Mouse (Mus musculus) right cerebral cortex, postnatal 14 days (tissue): ENCODE results near the gene Reps1.
"Not testable (repeated sequence)": the region's sequence is repeated elsewhere in the genome, so short reads cannot be mapped to it uniquely, and the experiment has no call there.

Source experiments
- DNase-seq: peaks from one replicate; pipeline ENCODE4 v3.0.0; 2022

Gene Reps1

DNA sequence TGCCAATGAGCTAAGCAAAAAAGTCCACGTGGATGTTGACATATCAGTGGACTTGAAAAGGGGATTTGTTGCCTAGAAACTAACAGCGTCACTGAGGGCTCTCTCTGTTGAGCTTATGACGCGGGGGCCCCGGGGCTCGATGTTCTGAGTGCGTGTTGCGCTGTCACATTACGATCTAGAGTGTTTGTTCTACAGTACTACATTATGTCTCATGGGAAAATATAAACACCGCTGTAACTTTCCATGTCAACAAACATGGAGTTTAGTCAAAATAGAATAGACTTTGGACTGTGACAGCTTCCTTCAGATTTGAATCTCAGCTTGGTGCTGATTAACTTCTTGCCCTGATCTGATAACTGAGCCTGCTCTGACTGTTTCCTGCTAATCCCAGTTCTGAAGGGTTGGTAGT is 10.4 kb downstream of the Reps1 start:
- DNase-seq = no peak

DNA sequence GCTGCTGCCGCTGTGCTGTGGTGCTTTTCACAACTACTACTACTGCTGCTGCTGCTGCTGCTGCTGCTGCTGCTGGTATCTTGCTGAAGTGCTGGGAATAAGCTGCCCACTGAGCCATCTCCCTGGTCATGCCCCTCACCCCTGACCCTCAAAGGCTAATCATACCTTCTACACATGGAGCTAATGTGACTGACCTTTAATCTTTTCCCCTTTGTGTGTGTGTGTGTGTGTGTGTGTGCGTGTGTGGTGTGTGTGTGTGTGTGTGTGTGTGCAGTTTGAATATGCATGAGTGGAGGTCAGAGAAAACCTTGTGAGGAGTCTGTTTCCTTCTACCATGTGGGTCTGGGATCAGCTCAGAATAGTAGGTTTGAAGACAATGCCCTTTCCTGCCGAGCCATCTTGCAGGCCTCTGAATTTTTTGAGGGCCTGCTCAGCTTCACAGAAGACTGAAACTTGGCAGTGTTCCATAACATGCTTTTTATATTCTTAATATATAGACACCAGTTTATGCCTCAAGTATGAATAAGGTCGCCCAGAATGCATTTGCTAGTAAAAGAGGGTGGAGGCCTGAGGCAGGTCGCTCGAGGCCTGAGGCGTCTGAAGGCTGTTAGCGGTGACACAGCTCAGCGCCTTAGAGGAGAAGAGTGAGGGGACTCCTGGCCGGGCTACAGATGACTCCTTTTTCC is 12.2 kb downstream of the Reps1 start:
- DNase-seq = no peak

DNA sequence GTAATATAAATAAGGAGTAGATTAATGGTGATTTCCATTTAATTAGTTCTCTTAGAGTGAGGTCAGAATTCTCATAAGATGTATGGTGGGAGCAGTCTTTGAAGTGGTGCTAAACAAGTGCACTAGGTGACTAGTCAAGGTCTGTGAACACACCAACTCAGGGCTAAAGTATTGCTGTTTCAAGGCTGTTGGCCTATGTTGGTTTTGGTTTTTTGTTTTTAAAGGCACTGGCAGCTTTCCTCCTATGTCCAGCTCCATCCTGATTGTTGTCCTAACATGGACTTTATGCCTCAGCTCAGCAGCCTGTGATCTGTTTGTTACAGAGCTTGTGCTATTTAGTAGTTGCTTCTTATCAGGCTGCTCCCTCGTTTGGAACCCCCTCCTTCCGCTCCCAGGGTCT is 13.2 kb downstream of the Reps1 start:
- no peak for DNase-seq

DNA sequence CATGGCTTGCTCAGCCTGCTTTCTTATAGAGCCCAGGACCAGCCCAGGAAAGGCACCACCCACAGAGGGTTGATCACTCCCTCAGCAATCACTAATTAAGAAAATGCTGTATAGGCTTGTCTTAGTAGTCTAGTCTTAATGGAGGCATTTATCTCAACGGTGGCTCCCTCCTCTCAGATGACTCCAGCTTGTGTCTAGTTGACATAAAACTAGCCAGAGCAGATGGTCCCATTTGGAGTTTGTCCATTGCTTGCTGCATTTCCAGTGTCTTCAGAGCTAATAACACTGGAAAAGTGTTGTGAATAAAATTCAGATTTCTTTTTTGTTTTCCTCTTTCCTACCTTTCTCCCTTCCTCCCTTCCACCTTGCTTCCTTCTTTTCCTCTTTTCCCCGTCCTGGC is 13.9 kb downstream of the Reps1 start:
- DNase-seq = no peak

DNA sequence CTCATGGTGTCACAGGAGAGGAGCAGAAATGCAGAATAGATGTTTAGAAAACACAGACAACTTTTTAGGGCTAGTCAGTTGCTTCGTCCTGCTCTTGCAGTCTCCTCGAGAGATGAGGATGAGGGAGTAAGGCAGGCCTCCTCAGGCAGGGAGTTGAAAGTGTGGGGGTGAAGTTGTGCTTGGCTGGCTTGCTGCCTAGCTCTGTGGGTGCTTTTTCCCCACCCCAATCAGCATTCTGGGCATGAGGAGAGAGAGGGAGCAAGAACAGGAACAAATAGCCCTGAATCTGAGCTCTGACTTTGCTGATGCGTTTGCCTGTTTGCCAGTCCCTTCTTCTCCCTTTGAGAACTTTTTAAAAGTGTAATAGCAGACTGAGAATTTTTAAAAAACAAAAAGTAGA is 14.5 kb downstream of the Reps1 start:
- peak; percentile 28 for DNase-seq

DNA sequence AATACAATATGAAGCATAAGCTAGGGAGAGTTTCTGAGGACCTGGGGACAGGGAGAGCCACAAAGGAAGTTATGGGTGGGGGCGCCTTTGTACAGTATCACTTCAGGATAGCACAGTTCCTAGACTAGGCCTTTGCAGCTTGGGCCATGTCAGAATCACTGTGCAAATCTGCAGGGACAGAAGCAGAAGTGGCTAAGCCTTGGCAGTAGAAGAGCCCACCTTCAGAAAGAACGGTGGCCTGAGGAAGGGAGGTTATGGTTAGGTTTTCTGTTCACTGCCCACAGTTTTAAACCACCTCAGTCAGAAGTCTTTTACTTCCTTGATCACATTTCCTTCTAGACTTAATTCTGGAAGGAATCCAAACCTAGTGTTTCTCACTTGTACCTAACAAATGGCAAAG is 15.0 kb downstream of the Reps1 start:
- DNase-seq = no peak

DNA sequence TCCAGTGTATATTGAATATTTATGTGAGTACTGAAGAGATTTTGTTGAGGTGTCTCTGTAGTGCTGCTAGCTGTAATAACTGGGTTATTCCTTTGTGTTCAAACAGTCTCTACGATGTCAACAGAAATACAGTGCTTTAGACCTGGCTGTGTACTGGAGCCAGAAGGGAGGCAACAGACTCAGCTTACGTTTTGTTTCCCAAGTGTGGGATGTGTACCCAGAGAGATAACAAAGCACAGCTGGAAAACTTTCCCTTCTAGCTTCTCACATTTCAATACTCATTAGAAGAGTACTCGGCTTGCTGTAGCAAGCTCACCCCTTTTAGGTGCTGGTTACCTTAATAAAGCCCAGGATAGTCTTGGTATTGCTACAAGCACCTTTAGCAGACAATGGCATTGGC is 17.2 kb downstream of the Reps1 start:
- no peak for DNase-seq

DNA sequence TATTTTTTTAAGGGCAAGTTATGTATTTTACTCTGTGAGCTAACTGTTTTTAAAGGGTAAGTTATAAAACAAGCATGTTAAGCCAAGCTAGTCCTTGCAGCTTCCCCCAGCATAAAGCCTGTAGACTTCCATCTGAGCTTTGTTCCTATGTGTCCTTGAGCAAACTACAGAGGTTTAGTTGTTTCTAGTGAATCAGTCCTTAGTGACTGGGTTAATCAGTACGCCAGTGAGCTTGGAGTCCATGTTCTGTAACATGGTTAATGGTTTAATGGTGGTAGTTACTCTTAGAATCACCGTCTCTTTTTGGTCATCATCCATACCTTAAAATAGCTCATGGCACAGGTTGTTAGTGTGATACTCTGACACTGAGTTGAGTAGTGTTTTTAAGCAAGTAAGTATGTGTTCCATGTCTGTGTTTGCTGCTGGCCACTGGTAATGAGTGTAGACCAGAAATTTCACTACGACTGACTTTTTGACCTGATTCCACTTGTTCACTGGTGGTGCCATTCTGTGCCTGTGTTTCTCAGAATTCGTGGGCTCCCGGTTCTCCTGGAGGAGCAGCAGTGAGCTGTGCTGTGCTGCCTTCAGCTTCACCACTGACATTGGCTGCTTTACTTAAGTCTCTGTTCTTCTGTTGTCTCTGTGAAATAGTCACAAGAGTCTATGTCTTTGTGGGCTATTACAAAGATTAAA is 18.9 kb downstream of the Reps1 start:
- DNase-seq = no peak

DNA sequence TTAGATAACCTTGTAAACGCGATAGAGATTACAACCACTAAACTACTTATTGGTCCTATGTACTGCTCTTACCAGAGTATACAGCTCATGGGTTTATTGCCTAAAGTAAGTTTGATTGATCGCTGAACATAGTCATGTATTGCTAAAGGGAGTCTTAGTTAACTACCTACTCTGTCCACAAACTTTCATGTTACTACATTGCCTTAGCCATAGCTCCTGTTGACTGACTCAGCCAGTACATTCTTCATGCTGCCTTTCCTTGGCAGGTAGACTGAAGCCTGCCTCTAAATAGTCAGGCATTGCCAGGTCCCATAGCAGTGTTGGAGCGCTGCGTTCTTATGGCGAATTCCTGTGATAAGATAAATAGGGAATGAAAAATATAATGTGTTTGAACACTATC is 20.2 kb downstream of the Reps1 start:
- no peak for DNase-seq

DNA sequence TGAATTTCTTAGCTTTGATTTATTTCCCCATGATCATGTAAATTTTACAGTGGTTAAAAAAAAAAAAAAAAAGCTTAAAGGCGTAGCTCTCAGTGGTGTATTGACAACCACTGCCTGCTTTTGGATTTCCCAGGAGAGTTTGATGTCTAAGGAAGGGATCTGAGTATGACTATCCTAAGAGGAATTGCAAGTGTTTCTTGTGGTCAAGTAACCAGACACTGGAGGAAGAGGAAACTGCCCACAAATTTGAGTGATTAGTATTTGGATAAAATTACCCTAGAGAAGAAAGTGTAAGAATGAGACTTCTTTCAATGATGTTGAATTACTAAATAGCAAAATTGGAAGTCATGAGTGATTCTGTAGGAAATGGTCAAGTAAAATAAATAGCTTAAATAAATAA is 25.9 kb downstream of the Reps1 start:
- DNase-seq = no peak

DNA sequence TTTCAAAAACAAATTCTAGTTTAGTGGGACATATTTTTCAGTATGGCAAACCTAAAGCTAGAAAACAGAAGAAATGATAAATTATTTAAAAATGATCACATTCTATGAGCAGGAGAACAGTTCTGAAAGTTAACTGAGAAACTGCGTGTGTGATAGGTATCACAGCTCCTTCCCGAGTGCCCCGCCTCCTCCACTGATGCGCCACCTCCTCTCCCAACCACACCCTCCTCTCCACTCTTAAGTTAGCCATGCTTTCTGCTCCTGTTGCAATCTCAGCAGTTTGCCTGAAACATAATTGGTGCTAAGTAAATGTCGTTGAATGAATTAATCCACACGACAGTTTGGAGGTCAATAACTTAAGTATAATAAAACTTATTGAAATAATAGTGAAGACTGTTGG is 27.1 kb downstream of the Reps1 start:
- DNase-seq = no peak

DNA sequence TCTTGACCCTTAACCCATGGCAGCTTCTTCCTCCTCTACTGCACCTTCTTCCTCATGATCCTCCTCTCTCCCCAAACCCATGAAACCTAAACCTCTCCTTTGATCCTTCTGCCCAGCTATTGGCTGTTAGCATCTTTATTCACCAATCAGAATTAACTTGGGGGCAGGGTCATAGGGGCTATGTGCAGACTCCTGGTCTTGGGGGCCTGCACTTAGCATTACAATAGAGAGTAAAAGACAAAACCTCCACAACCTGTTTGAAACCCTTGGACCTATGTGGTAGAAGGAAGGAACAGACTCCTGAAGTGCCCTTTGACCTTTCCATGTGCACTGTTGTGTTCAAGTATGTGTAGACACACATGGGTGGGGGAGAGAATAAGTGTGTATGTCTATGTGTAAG is 35.0 kb downstream of the Reps1 start:
- no peak for DNase-seq

DNA sequence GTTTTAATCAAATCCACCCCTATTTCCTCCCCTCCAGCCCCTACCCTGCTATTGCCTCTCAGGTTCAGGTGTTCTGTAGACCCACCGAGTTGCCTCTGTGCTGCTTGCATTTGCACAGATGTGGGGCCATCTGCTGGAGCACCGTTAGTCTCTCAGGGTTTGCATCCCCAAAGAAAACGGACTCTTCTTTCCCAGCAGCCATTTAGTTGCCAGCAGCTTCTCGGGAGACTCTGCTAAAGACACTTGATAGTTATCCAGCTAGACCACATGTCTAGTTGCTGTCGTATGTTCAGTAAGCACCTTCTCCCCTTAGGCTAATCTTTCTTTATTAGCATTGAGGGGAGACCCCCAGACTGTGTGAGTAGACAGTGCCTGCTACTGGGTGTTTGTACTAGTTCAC is 46.5 kb downstream of the Reps1 start:
- no peak for DNase-seq

DNA sequence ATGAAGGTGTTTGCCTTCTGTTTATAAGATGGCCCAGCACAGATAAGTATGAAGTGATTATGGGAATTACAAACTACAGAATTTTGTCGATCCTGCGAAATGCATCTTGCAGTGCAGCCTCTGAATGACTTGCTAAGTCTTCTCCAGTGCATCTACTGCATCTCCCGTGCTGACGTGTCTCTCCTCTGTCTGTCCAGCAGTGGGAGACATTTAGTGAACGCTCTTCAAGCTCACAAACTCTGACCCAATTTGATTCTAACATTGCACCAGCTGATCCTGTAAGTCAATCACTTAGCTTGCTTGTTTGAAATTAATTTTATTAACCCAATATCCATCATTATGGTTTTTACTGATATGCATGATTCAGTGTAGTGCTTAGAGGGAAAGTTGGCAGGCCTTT is 51.8 kb downstream of the Reps1 start:
- DNase-seq = no peak

DNA sequence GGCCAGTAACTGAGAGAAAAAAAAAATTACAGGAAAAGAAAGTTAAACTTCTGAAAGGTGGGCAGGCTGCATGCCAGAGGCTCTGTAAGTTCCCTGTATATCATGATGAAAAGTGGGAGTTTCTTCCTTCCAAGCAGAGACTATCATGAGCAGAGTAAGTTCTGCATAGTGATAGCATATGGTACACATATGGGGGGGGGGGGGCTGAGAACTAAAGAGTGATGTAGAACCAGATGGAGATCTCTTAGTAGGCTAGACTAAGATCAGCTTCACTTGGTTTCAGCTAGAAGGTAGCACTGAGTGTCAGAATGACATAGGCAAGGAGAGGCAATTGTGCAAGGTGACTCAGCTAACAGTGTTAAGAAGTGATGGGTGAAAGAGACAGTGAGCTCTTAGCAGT is 55.3 kb downstream of the Reps1 start:
- no peak for DNase-seq

DNA sequence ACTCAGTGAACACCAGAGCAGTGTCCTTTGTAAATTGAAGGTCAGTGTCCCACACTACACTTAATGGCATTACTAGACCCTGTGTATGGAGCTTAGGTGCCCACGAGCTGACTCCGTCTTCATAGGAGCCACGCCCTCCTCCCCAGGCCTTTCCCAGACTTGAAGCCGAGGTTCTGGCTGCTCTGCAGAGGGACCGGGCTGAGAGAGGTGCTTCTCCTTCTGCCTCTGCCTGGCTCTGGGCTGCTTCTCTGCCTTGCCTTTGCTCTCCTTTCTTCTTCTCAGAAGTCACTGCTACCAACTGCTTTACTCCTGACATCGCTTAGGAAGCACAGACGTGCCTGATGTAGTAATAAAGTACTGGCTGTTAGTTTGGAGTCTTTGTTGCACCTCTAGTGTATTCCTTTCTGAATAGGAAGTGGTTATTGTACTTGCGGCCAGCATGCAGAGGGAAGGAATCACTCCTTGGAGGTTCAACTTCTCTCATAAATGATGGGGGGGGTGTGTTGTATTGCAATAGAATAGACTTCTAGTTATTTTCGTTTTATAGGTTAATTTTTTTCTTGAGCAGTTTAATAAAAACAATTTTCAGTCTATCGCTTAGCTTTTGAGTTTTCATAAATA is 57.9 kb downstream of the Reps1 start:
- DNase-seq = no peak

DNA sequence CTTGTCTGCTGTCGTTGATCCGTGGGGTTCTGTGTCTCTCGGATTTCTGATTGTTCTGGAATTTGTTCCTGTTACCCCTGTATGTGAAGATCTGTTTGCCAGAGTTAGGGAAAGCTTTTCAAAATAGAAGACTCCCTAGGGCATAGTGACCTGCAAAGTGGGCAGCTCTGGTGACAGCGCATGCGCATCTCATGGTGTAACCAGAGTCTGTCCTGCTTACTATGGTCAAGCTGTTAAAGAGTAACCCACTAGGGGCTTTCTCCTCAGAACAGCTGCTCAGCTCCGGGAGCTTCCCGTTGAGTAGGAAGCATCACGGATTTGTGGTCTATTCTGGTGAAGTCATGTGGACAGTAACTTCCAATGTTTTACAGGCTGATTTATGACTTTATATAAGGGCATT is 62.7 kb downstream of the Reps1 start:
- DNase-seq = no peak

DNA sequence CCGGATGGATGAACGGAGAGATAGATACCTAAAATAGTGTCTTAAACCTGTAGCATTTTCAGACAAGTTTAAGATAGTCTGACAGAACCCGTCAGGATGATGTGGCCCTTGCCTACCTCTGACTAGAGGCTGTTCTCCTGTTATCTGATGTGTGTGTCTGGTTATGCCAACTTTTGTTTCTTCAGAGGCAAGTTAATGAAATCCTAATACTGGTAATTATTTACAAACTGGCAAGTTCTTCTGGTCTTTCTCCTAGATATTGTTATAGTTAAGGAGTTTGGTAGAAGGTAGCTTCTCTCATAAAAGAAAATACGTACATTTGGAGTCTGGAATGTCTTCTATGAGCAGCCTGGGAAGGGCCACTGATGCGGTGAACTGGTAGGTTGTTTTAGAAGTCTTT is 74.6 kb downstream of the Reps1 start:
- no peak for DNase-seq

DNA sequence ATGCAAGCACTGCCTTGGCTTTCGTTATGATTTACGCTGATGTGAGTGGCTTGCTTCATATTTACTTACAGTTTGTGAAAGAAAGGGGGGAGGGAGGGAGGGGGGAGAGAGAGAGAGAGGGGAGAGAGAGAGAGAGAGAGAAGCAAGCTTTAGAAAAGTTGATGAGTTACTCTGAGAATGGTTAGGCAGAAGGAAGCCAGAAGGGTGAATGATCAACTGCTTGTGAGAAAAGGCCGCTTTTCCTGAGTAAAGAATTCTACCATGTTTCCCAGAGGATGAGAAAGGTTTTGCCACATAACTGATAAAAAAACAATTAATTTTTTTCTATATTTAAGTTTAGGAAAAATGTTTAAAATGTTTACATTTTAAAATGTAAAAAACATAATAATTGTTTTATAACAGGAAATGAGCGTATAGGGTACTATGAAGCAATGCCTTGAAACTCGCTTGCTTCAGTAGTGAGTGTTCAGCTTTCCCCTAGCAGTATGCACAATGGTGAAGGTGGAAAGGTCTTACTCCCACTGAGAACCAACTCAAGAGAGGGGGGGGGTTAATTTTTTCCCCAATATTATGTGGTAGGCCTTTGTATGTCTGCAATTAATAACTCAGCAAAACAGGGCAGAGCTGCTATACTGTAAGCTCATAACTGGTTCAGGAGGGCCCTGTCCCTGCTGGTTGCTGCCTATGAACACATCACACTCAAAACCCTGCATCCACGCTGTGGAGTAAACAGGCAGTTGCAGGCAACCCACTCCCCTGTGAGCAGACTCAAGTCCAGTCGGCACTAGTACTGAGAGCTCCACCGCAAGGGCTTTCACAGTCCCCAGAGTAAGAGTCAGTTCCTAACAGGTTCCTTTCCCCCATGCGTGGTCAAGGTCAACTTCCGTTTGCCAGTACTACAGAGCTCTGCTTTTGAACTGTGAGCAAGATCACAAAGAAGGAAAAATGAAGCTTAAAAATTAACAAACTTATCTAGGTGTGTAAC is 76.3 kb downstream of the Reps1 start:
- no peak for DNase-seq

DNA sequence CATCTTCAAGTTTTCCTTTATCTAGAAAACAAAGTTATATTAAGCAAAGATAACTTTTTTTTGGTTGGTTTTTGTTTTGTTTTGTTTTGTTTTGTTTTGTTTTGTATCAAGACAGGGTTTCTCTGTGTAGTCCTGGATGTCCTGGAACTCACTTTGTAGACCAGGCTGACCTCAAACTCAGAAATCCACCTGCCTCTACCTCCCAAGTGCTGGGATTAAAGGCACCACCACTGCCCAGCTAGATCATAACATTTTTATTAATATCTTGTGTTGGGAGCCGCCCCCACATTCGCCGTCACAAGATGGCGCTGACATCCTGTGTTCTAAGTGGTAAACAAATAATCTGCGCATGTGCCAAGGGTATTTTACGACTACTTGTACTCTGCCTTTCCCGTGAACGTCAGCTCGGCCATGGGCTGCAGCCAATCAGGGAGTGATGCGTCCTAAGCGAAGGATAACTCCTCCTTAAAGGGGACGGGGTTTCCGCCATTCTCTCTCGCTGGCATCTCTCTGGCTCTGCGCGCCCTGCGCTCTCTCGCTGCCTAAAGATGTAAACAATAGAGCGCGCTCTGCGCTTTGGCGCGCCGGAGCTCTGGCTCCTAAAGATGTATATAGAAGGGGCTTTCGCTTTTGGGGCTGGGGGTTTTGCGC is 83.3 kb downstream of the Reps1 start:
- DNase-seq = not testable (repeated sequence)

DNA sequence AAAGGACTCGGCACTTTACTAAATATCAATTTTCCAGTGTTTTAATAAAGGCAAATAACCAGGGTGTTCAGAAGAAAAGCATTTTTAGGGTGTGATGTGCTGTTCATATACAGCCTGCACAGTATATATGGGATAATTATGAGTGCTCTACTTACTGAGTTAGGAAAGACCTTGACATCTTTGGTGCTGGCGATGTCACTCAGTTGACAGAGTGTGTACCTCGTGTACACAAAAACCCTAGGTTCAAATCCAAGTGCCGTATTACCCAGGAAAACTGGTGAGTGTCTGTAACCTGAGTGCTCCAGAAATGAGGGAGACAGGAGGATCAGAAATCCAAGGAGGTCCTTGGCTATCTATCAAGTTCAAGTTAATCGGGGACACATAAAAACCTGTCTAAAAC is 84.0 kb downstream of the Reps1 start:
- DNase-seq = no peak

DNA sequence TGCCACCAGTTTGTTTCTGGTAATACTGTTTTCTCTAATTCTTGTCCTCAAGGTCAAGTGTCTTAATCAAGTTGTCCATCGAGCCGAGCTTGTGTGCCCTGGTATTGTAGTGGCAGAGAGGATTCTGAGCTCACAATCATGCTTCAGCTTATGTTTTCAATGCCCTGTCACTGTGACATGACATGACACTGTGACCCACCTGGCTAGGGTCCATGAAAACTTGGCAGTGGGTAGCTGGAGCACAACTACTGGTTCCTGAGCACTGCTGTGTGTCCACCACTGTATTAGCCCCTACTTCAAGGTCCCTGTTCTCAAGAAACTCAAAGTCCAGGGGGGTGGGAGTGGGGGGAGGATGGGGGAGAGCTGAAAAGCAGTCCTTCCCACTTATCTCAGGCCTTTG is 85.7 kb downstream of the Reps1 start:
- DNase-seq = no peak

DNA sequence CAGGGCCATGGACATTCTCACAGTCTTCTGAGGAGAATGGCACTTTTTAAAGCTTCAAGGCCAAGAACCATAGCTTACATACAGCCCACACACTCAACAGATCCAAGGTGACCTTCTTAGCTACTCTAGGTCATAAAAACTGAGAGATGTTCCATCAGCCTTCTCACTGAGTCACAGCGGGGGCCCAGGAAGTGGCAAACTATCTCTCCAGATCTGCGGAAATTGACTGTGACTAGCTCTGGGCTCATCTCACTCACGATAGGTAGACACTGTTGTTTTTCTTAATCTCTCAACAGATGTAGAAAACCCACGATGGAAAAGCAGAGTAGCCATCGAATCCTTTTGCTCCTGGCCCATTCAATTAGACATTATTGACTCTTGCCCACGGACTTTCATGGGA is 86.6 kb downstream of the Reps1 start:
- DNase-seq = no peak
